ENCODE assay signal across 9 mouse cellular contexts in the genomic region with DNA sequence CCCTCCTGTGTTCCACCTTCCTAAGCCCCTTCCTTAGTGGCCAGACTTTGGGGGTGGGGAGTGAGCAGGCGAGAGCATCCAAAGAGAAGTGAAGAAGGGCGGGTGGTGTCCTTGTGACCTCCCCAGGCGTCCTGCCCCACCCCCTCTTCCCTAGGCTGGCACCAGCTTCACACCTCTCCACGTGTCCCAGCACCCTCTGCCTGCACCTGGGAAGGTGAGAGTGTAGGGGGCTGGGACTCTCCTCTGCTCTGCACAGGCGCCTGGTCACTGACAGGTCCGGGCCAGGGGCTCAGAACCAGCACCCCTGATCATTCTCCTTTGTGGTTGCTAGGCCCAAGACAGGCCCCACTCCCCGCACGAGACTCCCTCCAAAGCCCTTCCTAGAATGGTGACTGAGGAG. TPM values are rescaled to one million over a fixed set of nuclear protein-coding genes. Genes with fewer than 3 reads are reported as not detected.
A peak's percentile ranks its signal among the peaks of the same experiment; 100 is the strongest.
DNase-seq lines count a peak whose midpoint lies in the region; ATAC-seq and TF ChIP-seq lines count a peak whose summit lies in the region.
"Had no signal": no experiment of that assay in that cellular context is flagged by ENCODE, and none has a peak within 500 bp of the region (broad histone marks: within the 10 kb centered on the region; RNA-seq: fewer than 3 reads in every experiment).

No protein-coding gene starts in this region.

- H3K36me3 ChIP-seq in E14TG2a.4 (ENCODE audit: insufficient read depth, low read length) = no peaks in the 10 kb centered on the region
- no peaks in the 10 kb centered on the region for H3K36me3 ChIP-seq in forebrain, embryonic 14.5 days (ENCODE audit: control insufficient read depth, insufficient read depth, low read length)
- no peaks in the 10 kb centered on the region for H3K36me3 ChIP-seq in limb, embryonic 14.5 days (ENCODE audit: control insufficient read depth, insufficient read depth, low read length)

- peak; percentile 64 for DNase-seq in cerebellum, adult 9-10 months
- no peak for DNase-seq in cerebellum, adult 8-10 months
- no peak for DNase-seq in forebrain, embryonic 14.5 days (ENCODE audit: low spot score)
- DNase-seq in limb, embryonic 14.5 days (ENCODE audit: low spot score) = no peak
- DNase-seq in spleen, postnatal 4 days (ENCODE audit: low spot score in 2 of 2) = no peak
- no peak for DNase-seq in layer of hippocampus, adult 8-10 months (ENCODE audit: low spot score in 2 of 2)
- no peak for DNase-seq in right cerebral cortex, postnatal 4 days
- DNase-seq: liver had no signal

- H3K27ac ChIP-seq in forebrain, embryonic 14.5 days (ENCODE audit: low read depth, low read length) = peak overlapping the region; percentile 100
- H3K27ac ChIP-seq in limb, embryonic 14.5 days (replicated peaks; ENCODE audit: low read depth, low read length) = no peak overlapping the region

- peak overlapping the region; percentile 66 for H3K4me3 ChIP-seq in E14TG2a.4 (replicated peaks; ENCODE audit: low read length)
- peak overlapping the region; percentile 74 for H3K4me3 ChIP-seq in forebrain, embryonic 14.5 days (ENCODE audit: low read depth, low read length)
- H3K4me3 ChIP-seq in limb, embryonic 14.5 days (replicated peaks; ENCODE audit: low read length) = peak overlapping the region; percentile 58

- peak; percentile 6 for ATAC-seq in forebrain, embryonic 14.5 days
- no peak for ATAC-seq in limb, embryonic 14.5 days (ENCODE audit: low FRiP score, low read depth)

- TF ChIP-seq CTCF in E14TG2a.4 (conservative IDR thresholded peaks at IDR 0.05; ENCODE audit: low read length) = no peak

- peaks cover 45% of the 10 kb centered on the region for H3K4me1 ChIP-seq in E14TG2a.4 (replicated peaks; ENCODE audit: low read depth, low read length)
- H3K4me1 ChIP-seq in forebrain, embryonic 14.5 days (ENCODE audit: control insufficient read depth, insufficient read depth, low read length) = peaks cover 26% of the 10 kb centered on the region
- H3K4me1 ChIP-seq in limb, embryonic 14.5 days (ENCODE audit: control insufficient read depth, insufficient read depth, low read length) = peaks cover 9% of the 10 kb centered on the region

- H3K9me3 ChIP-seq in E14TG2a.4 (ENCODE audit: low read length) = no peaks in the 10 kb centered on the region
- no peaks in the 10 kb centered on the region for H3K9me3 ChIP-seq in forebrain, embryonic 14.5 days (replicated peaks; ENCODE audit: control insufficient read depth, low read length)
- H3K9me3 ChIP-seq in limb, embryonic 14.5 days (ENCODE audit: control insufficient read depth, low read length) = no peaks in the 10 kb centered on the region

- H3K27me3 ChIP-seq in E14TG2a.4 (ENCODE audit: insufficient read depth, low read length) = peaks cover 77% of the 10 kb centered on the region
- H3K27me3 ChIP-seq in forebrain, embryonic 14.5 days (replicated peaks; ENCODE audit: control insufficient read depth, insufficient read depth, low read length) = no peaks in the 10 kb centered on the region
- H3K27me3 ChIP-seq in limb, embryonic 14.5 days (ENCODE audit: control insufficient read depth, insufficient read depth, low read length) = peaks cover 24% of the 10 kb centered on the region

- no peak for TF ChIP-seq POLR2A in limb, embryonic 14.5 days (IDR thresholded peaks at IDR 0.05; ENCODE audit: borderline replicate concordance, extremely low read depth, insufficient read depth, insufficient read length)

- H3K4me2 ChIP-seq in forebrain, embryonic 14.5 days (ENCODE audit: low read length) = peak overlapping the region; percentile 52
- H3K4me2 ChIP-seq in limb, embryonic 14.5 days (replicated peaks; ENCODE audit: low read depth, low read length, severe bottlenecking) = peak overlapping the region; percentile 83

- 18% methylated on average over 8 of the region's 8 CpGs for WGBS in forebrain, embryonic 14.5 days
- WGBS in limb, embryonic 14.5 days = 8% methylated on average over 7 of the region's 8 CpGs

- H3K9ac ChIP-seq in forebrain, embryonic 14.5 days (ENCODE audit: low read length) = peak overlapping the region; percentile 58
- H3K9ac ChIP-seq in limb, embryonic 14.5 days (ENCODE audit: low read depth, low read length, severe bottlenecking) = peak overlapping the region; percentile 43

RNA-seq across cellular contexts. Expression of a gene that starts 1.2 kb away (rescaled TPM):
- polyA plus RNA-seq in forebrain, embryonic 14.5 days (2014; fragmentation: Nextera tagmentation; extraction: Ambion mirVana) = 20.8 and 22.1 TPM in 2 replicates
- 15.3 and 23.0 TPM in 2 replicates for polyA plus RNA-seq in limb, embryonic 14.5 days (2012; rRNA removed)
- polyA plus RNA-seq in limb, embryonic 14.5 days (2014; fragmentation: Nextera tagmentation; extraction: Ambion mirVana) = 1.6 and 1.8 TPM in 2 replicates
- total RNA-seq in layer of hippocampus, adult 8-10 months (2022) = 100 to 1,000 TPM; 278 to 302 (median 291) TPM

RNA-seq across cellular contexts. Expression of a gene that starts 37.5 kb away (rescaled TPM):
- 5.3 TPM in 2 replicates for polyA plus RNA-seq in forebrain, embryonic 14.5 days (2014; fragmentation: Nextera tagmentation; extraction: Ambion mirVana)
- polyA plus RNA-seq in limb, embryonic 14.5 days (2012; rRNA removed) = 1.8 and 3.1 TPM in 2 replicates
- polyA plus RNA-seq in limb, embryonic 14.5 days (2014; fragmentation: Nextera tagmentation; extraction: Ambion mirVana) = 0.37 and 0.58 TPM in 2 replicates
- total RNA-seq in layer of hippocampus, adult 8-10 months (2022) = 10 to 100 TPM; 11.1 to 13.6 (median 12.4) TPM

RNA-seq across cellular contexts. Expression of a gene that starts 40.1 kb away (rescaled TPM):
- polyA plus RNA-seq in forebrain, embryonic 14.5 days (2014; fragmentation: Nextera tagmentation; extraction: Ambion mirVana) = 49.3 and 50.5 TPM in 2 replicates
- 167 and 215 TPM in 2 replicates for polyA plus RNA-seq in limb, embryonic 14.5 days (2012; rRNA removed)
- polyA plus RNA-seq in limb, embryonic 14.5 days (2014; fragmentation: Nextera tagmentation; extraction: Ambion mirVana) = 78.9 and 81.5 TPM in 2 replicates
- total RNA-seq in layer of hippocampus, adult 8-10 months (2022) = 100 to 1,000 TPM in 2 of 4 experiments, 10 to 100 TPM in 2; 97.1 to 114 (median 103) TPM

RNA-seq across cellular contexts. Expression of a gene that starts 42.0 kb away (rescaled TPM):
- polyA plus RNA-seq in forebrain, embryonic 14.5 days (2014; fragmentation: Nextera tagmentation; extraction: Ambion mirVana) = 0.63 and 0.86 TPM in 2 replicates
- polyA plus RNA-seq in limb, embryonic 14.5 days (2012; rRNA removed) = 2.1 and 2.7 TPM in 2 replicates
- 0.67 and 0.73 TPM in 2 replicates for polyA plus RNA-seq in limb, embryonic 14.5 days (2014; fragmentation: Nextera tagmentation; extraction: Ambion mirVana)
- 1 to 10 TPM; 2.2 to 4.3 (median 2.8) TPM for total RNA-seq in layer of hippocampus, adult 8-10 months (2022)

RNA-seq across cellular contexts. Expression of a gene that starts 43.8 kb away (rescaled TPM):
- polyA plus RNA-seq in forebrain, embryonic 14.5 days (2014; fragmentation: Nextera tagmentation; extraction: Ambion mirVana) = 19.0 and 25.3 TPM in 2 replicates
- polyA plus RNA-seq in limb, embryonic 14.5 days (2012; rRNA removed) = 3.3 and 3.8 TPM in 2 replicates
- polyA plus RNA-seq in limb, embryonic 14.5 days (2014; fragmentation: Nextera tagmentation; extraction: Ambion mirVana) = 2.2 and 4.6 TPM in 2 replicates
- total RNA-seq in layer of hippocampus, adult 8-10 months (2022) = 10 to 100 TPM; 82.9 to 94.7 (median 87.0) TPM
